27 mouse cellular contexts compared by ENCODE assay signal in genomic region chr16:93166667-93167066, GRCm38 (mm10).
DNase-seq lines count a peak whose midpoint lies in the region; ATAC-seq lines count a peak whose summit lies in the region.
"Had no signal": no experiment of that assay in that cellular context is flagged by ENCODE, and none has a peak within 500 bp of the region (broad histone marks: within the 10 kb centered on the region; RNA-seq: fewer than 3 reads in every experiment).

No protein-coding gene starts in this region.

- H3K4me3 ChIP-seq in liver, embryonic 12.5 days = no peak overlapping the region
- no peak overlapping the region for H3K4me3 ChIP-seq in liver, embryonic 15.5 days (replicated peaks)
- H3K4me3 ChIP-seq: embryonic facial prominence, embryonic 12.5 days; embryonic facial prominence, embryonic 15.5 days; erythroblast, embryonic 14.5 days; forebrain, embryonic 10.5 days; heart, embryonic 12.5 days; heart, embryonic 15.5 days; hindbrain, embryonic 12.5 days; hindbrain, embryonic 15.5 days had no signal

- no peaks in the 10 kb centered on the region for H3K9me3 ChIP-seq in liver, embryonic 12.5 days (replicated peaks)
- H3K9me3 ChIP-seq in liver, embryonic 15.5 days (replicated peaks) = no peaks in the 10 kb centered on the region
- H3K9me3 ChIP-seq: embryonic facial prominence, embryonic 12.5 days; embryonic facial prominence, embryonic 15.5 days; forebrain, embryonic 10.5 days; heart, embryonic 15.5 days; hindbrain, embryonic 12.5 days; hindbrain, embryonic 15.5 days had no signal

- peaks cover 22% of the 10 kb centered on the region for H3K4me1 ChIP-seq in liver, embryonic 12.5 days
- H3K4me1 ChIP-seq in liver, embryonic 15.5 days (replicated peaks) = peaks cover 18% of the 10 kb centered on the region
- H3K4me1 ChIP-seq: embryonic facial prominence, embryonic 12.5 days; embryonic facial prominence, embryonic 15.5 days; forebrain, embryonic 10.5 days; heart, embryonic 12.5 days; heart, embryonic 15.5 days; hindbrain, embryonic 12.5 days; hindbrain, embryonic 15.5 days had no signal

- no peaks in the 10 kb centered on the region for H3K36me3 ChIP-seq in liver, embryonic 12.5 days
- no peaks in the 10 kb centered on the region for H3K36me3 ChIP-seq in liver, embryonic 15.5 days (replicated peaks)
- H3K36me3 ChIP-seq: embryonic facial prominence, embryonic 12.5 days; embryonic facial prominence, embryonic 15.5 days; forebrain, embryonic 10.5 days; heart, embryonic 12.5 days; heart, embryonic 15.5 days; hindbrain, embryonic 12.5 days; hindbrain, embryonic 15.5 days had no signal

- peak overlapping the region; percentile 27 for H3K4me2 ChIP-seq in liver, embryonic 12.5 days
- H3K4me2 ChIP-seq in liver, embryonic 15.5 days = 0 out of 2 replicates have a peak overlapping the region, but pooled peaks have one; percentile 2
- H3K4me2 ChIP-seq: embryonic facial prominence, embryonic 12.5 days; embryonic facial prominence, embryonic 15.5 days; heart, embryonic 12.5 days; heart, embryonic 15.5 days; hindbrain, embryonic 12.5 days; hindbrain, embryonic 15.5 days had no signal

- intact Hi-C loops in heart, postnatal 14 days (cut with DNase I) = no loop called here

- H3K27ac ChIP-seq in liver, embryonic 12.5 days = peak overlapping the region; percentile 18; the same call in 1 of the 2 replicates
- no peak overlapping the region for H3K27ac ChIP-seq in liver, embryonic 15.5 days (replicated peaks)
- H3K27ac ChIP-seq: embryonic facial prominence, embryonic 12.5 days; embryonic facial prominence, embryonic 15.5 days; forebrain, embryonic 10.5 days; heart, embryonic 15.5 days; hindbrain, embryonic 12.5 days; hindbrain, embryonic 15.5 days had no signal

- no peak for DNase-seq in cerebellum, postnatal 10 days
- DNase-seq in heart, postnatal 14 days = no peak
- DNase-seq in thymus, postnatal 0 days (ENCODE audit: low spot score) = no peak
- no peak for DNase-seq in adrenal gland, adult (ENCODE audit: inconsistent age in 2 of 2, low spot score in 1 of 2)
- DNase-seq: adrenal gland, postnatal 10 days; adrenal gland, postnatal 36 days; cerebellum, adult 11-12 months; cerebellum, adult 8-10 months; cerebellum, postnatal 14 days; forebrain, postnatal 0 days; gastrocnemius, postnatal 25 days; heart, adult 18-20 months; heart, postnatal 10 days; heart, postnatal 4 days had no signal

- peak; percentile 34; the same call in 1 of the 2 replicates for ATAC-seq in cerebellum, adult (ENCODE audit: insufficient number of reproducible peaks, low FRiP score, low TSS enrichment)
- peak; percentile 95 for ATAC-seq in liver, embryonic 12.5 days
- peak; percentile 86 for ATAC-seq in liver, embryonic 15.5 days (ENCODE audit: insufficient read depth)
- ATAC-seq: activated CD4-positive, CD25-positive, alpha-beta regulatory T cell, adult 4 months; forebrain, embryonic 14.5 days; forebrain, postnatal 0 days had no signal

- H3K9ac ChIP-seq in liver, embryonic 12.5 days = no peak overlapping the region
- no peak overlapping the region for H3K9ac ChIP-seq in liver, embryonic 15.5 days
- H3K9ac ChIP-seq: embryonic facial prominence, embryonic 12.5 days; embryonic facial prominence, embryonic 15.5 days; forebrain, postnatal 0 days; heart, embryonic 12.5 days; heart, embryonic 15.5 days; hindbrain, embryonic 12.5 days; hindbrain, embryonic 15.5 days had no signal

- peaks cover 18% of the 10 kb centered on the region for H3K27me3 ChIP-seq in liver, embryonic 12.5 days (replicated peaks)
- peaks cover 15% of the 10 kb centered on the region; the same call in 1 of the 2 replicates for H3K27me3 ChIP-seq in liver, embryonic 15.5 days
- H3K27me3 ChIP-seq: embryonic facial prominence, embryonic 12.5 days; embryonic facial prominence, embryonic 15.5 days; heart, embryonic 15.5 days; hindbrain, embryonic 12.5 days; hindbrain, embryonic 15.5 days had no signal

- WGBS in liver, embryonic 12.5 days (ENCODE audit: insufficient replicate concordance) = 54% methylated on average over 3 of the region's 3 CpGs
- 45% methylated on average over 3 of the region's 3 CpGs for WGBS in liver, embryonic 15.5 days (ENCODE audit: insufficient replicate concordance)

Comparison
In these comparisons a context has a peak if more than half of its experiments do, and no peak if none do; other contexts are left out.
1. ATAC-seq: peak in every context shown above with its lines; median percentile 95 in liver, embryonic 12.5 days; 86 in liver, embryonic 15.5 days; 34 in cerebellum, adult.